Mouse (Mus musculus) brain, embryonic 18.5 days (tissue): ENCODE results near the gene Olfr550.
"Not testable (repeated sequence)": the region's sequence is repeated elsewhere in the genome, so short reads cannot be mapped to it uniquely, and the experiment has no call there.

Experiments used
- DNase-seq: peaks from one replicate; pipeline ENCODE4 v3.0.0-alpha.2; 2012; ENCODE audit warnings: low read depth, low spot score

Olfr550 gene

DNA sequence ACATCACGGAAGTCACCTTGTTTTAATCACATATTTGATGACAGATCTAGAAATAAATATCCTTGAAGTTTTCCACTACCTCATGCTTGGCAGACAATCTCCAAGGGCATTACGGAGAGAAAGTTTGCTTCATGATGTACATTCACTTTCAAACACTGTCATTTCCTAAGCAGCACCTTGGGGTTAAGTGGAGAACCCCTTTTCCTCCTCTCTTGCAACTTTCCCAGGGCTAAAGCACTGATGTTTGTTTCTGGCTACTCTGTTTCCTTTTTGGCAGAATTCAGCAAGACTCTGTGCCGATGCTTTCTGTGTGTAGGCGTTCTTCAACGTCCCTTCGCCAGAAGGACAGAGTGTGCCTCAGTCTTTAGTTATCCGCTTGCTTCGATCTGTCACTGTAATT is at the start of gene Olfr550:
Gene Olfr550, plus strand, starts transcription at position 301 of the 400 bp plus-strand sequence.
- DNase-seq, result no peak

GRCm38 (mm10) chr7:102529052-102529451 is 42.2 kb upstream of the Olfr550 start:
- DNase-seq, result no peak

DNA sequence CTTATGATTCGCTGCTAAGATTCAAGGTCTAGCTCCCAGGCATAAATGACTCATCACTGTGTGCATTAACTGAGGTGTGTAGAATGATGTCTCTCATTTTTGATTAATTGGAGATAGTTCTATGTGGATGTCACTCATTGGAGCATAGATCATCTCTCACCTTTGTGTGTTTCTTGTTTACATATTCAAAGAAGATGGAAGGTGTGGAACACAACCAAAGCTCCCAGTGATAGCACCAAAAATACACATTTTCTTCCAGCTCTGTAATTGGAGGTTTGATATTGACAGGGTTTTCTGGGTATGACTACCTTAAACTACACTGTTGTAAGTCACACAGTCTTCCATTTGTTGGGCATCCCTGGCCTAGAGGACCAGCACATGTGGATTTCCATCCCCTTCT is 36.8 kb upstream of the Olfr550 start, which contains the start of gene Olfr547:
Gene Olfr547, plus strand, starts transcription at position 301 of the 400 bp plus-strand sequence.
- no peak for DNase-seq

DNA sequence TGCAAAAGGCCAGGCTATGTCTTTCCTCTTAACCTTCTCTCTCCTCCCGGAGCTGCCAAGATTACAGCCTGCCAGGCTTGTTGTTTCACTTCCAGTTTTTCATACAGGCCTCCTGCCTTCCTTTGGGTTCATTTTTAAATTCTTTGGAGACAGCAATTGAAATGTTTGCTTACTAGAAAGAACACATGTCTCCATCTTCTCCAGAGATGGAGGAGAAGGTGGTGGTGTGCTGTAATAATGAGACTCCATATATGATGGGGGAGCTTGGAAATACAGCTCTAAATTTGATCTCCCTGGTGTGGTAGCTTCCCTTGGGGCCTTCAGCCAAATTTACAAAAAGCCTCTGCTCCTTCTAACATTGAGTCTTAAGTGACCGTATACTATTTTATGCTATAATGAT is 30.6 kb upstream of the Olfr550 start, which contains the start of gene Olfr548-ps1:
Gene Olfr548-ps1, plus strand, starts transcription at position 301 of the 400 bp plus-strand sequence.
- no peak for DNase-seq

- no peak for DNase-seq
Observed at GRCm38 (mm10) chr7:102541251-102541650, 30.0 kb upstream of the Olfr550 start.

DNA sequence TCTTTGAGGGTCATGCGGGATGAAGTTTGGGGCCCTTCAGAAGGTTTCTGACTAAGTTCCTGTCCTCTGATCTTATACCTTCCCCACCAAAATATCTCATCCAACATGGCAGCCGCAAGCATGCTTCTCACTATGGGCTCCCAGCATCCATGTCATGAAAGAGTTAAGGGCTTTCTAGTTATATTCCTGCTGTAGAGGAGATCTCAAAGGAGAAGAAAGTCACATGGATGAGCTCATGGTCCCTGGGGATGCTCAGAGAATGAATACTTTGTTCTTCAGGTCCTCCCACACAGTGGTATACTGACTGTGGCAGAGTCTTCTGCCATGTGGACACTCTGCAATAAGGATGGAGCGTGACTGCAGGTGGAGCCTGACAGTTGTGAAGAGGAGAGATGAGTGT is 21.7 kb upstream of the Olfr550 start, which contains the start of gene Olfr549:
Gene Olfr549, plus strand, starts transcription at position 301 of the 400 bp plus-strand sequence.
- DNase-seq, result no peak

DNA sequence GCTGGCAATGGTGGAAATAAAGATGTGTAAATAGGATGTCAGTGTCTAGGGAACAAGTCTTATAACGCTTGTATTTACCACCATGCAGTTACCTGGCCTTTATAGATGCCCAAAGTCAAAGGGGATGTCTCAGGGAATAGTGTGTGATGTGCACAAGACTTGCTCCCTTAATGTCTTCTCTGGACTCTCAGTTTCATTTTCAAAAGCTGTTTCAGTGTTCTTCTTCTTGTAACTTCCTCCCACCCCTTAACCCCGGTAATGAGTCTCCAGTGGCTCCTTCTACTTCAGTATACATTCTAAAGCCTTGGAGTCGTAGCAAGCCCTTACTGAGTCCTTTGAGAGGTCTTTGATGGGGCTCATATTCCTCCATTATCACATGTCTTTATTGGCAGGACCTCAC is 18.0 kb upstream of the Olfr550 start:
- no peak for DNase-seq

DNA sequence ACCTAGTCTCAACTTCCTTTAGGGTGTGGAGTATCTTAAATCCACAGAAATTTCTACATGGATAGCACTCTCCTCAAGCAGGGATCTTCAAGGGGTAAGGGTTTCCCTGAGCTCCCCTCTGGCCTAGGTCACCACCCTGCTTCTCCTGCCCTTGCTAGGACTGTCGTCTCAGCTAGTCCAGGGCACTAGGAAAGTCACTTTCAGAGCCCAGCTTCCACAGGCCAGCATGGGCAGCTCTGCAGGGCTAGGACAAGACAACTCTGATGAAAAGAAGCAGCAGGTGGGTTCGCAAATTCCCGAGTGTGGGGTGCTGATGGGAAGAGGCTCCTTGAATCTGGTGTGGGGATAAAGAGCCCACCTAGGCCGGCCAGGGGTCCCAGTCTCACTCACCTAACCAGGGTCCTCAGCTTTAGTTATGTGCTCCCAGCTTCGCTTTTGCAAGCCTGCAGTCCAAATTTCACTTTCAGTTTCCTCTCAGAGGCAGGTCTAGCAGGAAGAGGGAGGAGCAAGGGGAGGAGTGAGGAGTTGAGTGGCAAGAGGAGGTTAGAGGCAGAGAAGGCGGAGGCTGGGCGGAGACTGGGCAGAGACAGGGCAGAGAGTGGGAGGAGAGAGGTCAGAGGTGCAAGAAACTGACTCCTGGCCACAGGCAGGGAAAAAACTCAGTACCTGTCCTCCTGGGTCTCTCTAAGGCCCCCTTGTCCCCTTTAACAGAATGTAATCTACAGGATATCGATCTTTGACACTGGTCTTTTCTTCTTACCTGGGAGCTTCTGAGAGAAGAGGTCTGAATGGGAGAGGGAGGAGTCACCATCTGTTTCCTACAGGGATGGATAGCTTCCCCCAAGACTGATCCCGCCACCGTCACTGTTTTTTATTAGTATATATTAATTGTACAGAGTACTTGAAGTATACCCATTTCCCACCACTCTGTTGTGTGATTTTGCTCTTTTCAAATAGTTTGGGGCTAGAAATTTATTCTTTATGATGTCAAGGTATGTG is 5.9 kb upstream of the Olfr550 start, which contains the start of gene Trim21:
Gene Trim21, minus strand, starts transcription at position 488 of the 999 bp plus-strand sequence.
- DNase-seq, result peak; percentile 3

GRCm38 (mm10) chr7:102566219-102566618 is 5.0 kb upstream of the Olfr550 start:
- no peak for DNase-seq

DNA sequence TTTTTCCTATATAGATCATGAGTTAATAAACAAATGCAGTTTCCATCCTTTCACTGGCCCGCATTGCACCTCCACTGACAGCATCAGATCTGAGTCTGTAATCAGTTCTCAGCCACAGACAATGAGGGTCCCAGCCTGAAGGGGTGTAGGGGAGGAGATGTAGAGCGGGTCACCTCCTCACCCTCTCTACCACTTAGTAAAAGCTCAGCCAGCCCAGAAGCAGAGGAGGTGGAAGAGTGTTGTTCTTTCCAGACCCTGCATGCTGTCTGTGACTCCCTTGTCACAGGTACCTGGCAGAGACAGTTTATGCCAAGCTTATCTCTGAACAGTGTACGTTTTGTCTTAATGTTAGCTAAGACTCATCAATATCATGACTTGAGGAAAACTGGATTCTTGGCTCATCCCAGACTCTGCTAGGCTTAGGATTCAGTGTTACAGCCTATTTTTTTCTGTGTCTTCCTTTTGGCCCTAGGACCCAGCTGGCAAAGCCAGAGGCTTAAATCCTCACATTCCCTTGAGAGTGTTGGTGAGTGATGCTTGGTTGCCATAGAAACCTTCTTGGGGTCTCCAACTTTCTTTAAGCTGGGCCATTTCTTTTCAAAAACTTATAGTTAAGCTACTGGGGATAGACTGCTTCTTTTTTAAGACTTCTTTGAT is 2.1 kb downstream of the Olfr550 start:
- peak; percentile 16 for DNase-seq

GRCm38 (mm10) chr7:102575998-102576397 is 4.8 kb downstream of the Olfr550 start:
- DNase-seq, result no peak

DNA sequence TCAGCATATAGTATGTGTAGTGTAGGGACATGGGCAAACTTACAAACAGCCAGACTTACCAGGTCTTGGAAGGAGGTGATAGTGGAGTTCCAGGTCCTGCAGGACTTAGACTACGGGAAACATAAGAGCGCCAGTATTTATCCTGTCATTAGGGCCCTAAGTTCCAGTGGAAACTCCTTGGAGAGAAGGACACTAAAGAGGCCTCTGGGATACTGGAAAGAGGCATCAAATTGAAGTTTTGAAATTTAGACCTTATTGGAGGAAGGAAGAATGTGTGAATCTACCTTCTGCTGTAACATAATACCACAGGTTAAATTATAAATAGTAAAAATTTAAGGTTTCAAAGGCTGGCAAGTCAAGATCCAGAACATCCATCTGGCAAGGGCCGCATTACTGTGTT is 20.5 kb downstream of the Olfr550 start, which contains the start of gene Olfr551:
Gene Olfr551, minus strand, starts transcription at position 101 of the 400 bp plus-strand sequence.
- no peak for DNase-seq

- no peak for DNase-seq
Observed at GRCm38 (mm10) chr7:102597378-102598031, 26.3 kb downstream of the Olfr550 start, which contains the start of gene Olfr552. Gene Olfr552, plus strand, starts transcription at chr7:102597770.

DNA sequence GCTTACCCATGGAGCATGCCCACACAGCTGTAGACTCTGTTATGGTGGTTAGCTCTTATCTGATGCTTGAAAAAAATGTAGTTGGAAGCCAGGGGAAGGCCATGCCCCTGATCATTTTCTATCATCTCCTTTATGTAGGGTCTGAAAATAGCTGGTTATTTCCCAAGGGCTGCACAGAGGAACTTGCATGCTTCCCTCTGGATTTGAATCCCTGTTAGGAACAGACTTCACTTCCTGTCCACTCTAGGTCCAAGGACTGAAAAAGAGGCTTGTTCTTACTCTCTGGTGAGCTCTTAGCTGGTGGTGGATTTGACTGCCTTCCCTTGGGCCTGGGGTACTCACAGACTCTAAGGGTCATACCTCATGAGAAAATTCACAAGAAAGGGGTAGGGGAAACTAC is 46.9 kb downstream of the Olfr550 start, which contains the start of gene Olfr553:
Gene Olfr553, minus strand, starts transcription at position 101 of the 400 bp plus-strand sequence.
- no peak for DNase-seq

DNA sequence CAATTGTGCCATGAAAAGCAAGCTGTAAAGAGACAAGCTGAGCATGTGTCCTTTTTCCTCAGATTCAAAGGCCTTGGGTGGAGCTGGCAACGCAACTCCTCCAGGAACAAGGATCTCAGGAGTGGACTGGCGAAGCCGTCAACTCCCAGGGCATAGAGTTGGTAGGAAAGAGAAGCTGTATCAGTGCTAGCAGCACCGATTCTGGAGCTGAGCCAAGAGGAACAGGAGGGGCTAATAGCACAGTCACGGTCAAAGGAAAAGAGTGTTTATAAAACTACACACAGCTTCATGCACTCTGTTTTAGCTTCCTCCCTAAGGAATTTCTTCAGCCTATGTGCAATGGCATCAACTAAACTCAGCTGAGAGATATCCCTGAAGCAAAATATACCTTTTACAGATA is 48.4 kb downstream of the Olfr550 start:
- DNase-seq, result no peak

- not testable (repeated sequence) for DNase-seq
Observed at GRCm38 (mm10) chr7:102620368-102620767, 49.1 kb downstream of the Olfr550 start.
